Mouse (Mus musculus): Measurements from ENCODE around the gene Tmtc2. TPM values are rescaled to one million over a fixed set of nuclear protein-coding genes. Genes with fewer than 3 reads are reported as not detected.
A peak's percentile ranks its signal among the peaks of the same experiment; 100 is the strongest.

Tmtc2 gene
- polyA plus RNA-seq, 1 experiment from 2014 or later: 0.76 TPM

DNA sequence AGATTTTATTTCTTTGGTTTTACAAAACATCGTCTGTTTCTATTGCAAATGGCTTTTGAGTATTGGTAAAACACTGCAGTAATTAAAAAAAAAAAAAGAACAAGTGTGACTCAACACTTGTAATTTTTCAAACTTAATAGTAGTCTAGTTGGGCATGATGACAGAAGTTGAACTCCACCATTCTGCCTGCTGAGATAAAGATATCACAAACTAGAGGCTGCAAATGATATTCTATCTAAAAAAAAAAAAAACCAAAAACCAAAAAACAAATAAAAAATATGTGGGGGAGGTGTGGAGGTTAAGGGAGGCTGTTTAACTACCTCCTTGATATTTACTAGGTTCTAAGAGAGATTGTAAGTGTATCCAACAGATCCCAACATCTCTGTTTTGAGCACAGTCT, 149.2 kb downstream of the Tmtc2 start:
- no peaks in the 10 kb centered on the region for H3K36me3 ChIP-seq (ENCODE audit: control insufficient read depth, insufficient read depth)
- H3K9me3 ChIP-seq (replicated peaks; ENCODE audit: control insufficient read depth, low read length): no peaks in the 10 kb centered on the region
- no peak overlapping the region for H3K9ac ChIP-seq (ENCODE audit: low read depth, low read length)
- H3K27me3 ChIP-seq (ENCODE audit: control insufficient read depth, insufficient read depth, low read depth, low read length): no peaks in the 10 kb centered on the region
- H3K4me1 ChIP-seq (ENCODE audit: control insufficient read depth, low read depth, low read length): no peaks in the 10 kb centered on the region
- no peak for ATAC-seq (ENCODE audit: low read depth)
- no peak overlapping the region for H3K27ac ChIP-seq (ENCODE audit: low read length)
- H3K4me2 ChIP-seq (ENCODE audit: low read depth, low read length): no peak overlapping the region
- H3K4me3 ChIP-seq (ENCODE audit: low read depth, low read length): no peak overlapping the region
- 46% methylated on average over 1 of the region's 1 CpGs for WGBS (ENCODE audit: insufficient replicate concordance)

DNA sequence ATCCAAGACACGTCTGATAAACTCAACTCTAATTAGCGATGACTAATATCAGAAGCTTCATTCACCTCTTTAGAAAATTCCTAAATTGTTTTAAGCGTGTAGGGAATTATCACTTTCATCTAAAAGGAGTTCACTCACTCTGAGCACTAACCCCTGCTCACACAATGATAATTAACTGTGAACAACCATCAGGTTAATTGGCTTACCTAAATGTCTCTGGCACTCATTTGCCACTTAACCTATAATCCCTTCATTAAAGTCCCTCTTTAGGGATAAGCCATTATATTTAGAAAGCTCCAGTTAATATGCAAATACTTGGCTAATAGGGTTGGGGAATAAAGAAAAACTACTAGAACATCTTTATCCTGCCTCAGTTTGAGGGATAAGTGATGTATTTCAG, 151.1 kb downstream of the Tmtc2 start:
- Histone ChIP-seq H3K36me3 (ENCODE audit: control insufficient read depth, insufficient read depth) (no peaks in the 10 kb centered on the region), H3K9ac (ENCODE audit: low read depth, low read length) (no peak overlapping the region), H3K27ac (ENCODE audit: low read length) (no peak overlapping the region), H3K4me3 (ENCODE audit: low read depth, low read length) (no peak overlapping the region), H3K4me1 (ENCODE audit: control insufficient read depth, low read depth, low read length) (peaks cover 6% of the 10 kb centered on the region), H3K27me3 (ENCODE audit: control insufficient read depth, insufficient read depth, low read depth, low read length) (no peaks in the 10 kb centered on the region), H3K9me3 (replicated peaks; ENCODE audit: control insufficient read depth, low read length) (no peaks in the 10 kb centered on the region), H3K4me2 (ENCODE audit: low read depth, low read length) (no peak overlapping the region)
- ATAC-seq (ENCODE audit: low read depth): no peak
- 77% methylated on average over 3 of the region's 3 CpGs for WGBS (ENCODE audit: insufficient replicate concordance)

DNA sequence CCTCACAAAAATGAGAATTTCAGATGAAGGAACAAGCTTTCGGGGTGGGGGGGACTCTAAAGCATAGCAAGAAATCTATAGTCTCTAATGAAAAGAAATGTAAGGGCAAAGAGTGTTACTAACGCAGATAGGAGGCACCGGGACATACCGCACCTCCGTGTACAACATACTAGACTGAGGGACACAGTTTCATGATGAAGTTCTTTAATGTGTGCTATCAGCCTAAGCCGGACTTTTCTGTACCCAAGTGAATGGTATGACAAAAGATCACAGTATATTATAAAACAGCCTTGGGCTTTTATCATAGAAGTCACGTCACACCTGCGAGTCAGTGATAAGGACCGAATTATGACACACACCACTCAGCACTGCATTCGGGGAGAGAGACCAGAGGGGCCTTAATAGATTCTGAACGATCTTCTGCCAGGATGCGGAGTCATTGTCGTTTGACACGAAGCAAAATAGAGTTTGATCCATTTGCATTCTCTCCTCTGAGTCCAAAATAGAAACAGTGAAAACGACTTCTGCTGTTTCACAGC, 156.3 kb downstream of the Tmtc2 start:
- Histone ChIP-seq H3K9ac (ENCODE audit: low read depth, low read length) (peak overlapping the region; percentile 31; the same call in 1 of the 2 replicates), H3K27ac (ENCODE audit: low read length) (peak overlapping the region; percentile 91), H3K36me3 (ENCODE audit: control insufficient read depth, insufficient read depth) (no peaks in the 10 kb centered on the region), H3K4me3 (ENCODE audit: low read depth, low read length) (peak overlapping the region; percentile 12; the same call in 1 of the 2 replicates), H3K4me1 (ENCODE audit: control insufficient read depth, low read depth, low read length) (peaks cover 24% of the 10 kb centered on the region), H3K9me3 (replicated peaks; ENCODE audit: control insufficient read depth, low read length) (no peaks in the 10 kb centered on the region), H3K4me2 (ENCODE audit: low read depth, low read length) (peak overlapping the region; percentile 56), H3K27me3 (ENCODE audit: control insufficient read depth, insufficient read depth, low read depth, low read length) (no peaks in the 10 kb centered on the region)
- ATAC-seq (ENCODE audit: low read depth): peak; percentile 88
- WGBS (ENCODE audit: insufficient replicate concordance): 36% methylated on average over 15 of the region's 15 CpGs

DNA sequence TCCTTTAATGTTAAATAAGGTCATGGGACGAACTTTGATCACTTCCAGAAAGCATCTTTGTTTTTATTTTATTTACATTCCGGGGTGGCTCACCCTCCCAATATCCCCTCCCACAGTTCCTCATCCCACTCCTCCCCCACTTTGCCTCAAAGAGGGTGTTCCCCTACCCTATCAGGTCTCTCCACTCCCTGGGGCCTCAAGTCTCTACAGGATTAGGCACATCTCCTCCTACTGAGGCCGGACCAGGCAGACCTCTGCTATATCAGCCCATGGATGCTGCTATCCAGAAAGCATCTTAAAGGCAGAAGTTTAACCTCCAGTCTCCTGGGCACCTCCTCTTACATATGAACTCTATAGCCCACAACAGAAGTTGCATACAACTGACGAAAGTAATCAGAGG, 157.7 kb downstream of the Tmtc2 start:
- Histone ChIP-seq H3K27me3 (ENCODE audit: control insufficient read depth, insufficient read depth, low read depth, low read length) (no peaks in the 10 kb centered on the region), H3K9ac (ENCODE audit: low read depth, low read length) (no peak overlapping the region), H3K36me3 (ENCODE audit: control insufficient read depth, insufficient read depth) (no peaks in the 10 kb centered on the region), H3K4me2 (ENCODE audit: low read depth, low read length) (peak overlapping the region; percentile 30), H3K27ac (ENCODE audit: low read length) (peak overlapping the region; percentile 47), H3K4me1 (ENCODE audit: control insufficient read depth, low read depth, low read length) (peaks cover 24% of the 10 kb centered on the region), H3K4me3 (ENCODE audit: low read depth, low read length) (no peak overlapping the region), H3K9me3 (replicated peaks; ENCODE audit: control insufficient read depth, low read length) (no peaks in the 10 kb centered on the region)
- peak; percentile 89 for ATAC-seq (ENCODE audit: low read depth)
- 50% methylated on average over 4 of the region's 4 CpGs for WGBS (ENCODE audit: insufficient replicate concordance)

DNA sequence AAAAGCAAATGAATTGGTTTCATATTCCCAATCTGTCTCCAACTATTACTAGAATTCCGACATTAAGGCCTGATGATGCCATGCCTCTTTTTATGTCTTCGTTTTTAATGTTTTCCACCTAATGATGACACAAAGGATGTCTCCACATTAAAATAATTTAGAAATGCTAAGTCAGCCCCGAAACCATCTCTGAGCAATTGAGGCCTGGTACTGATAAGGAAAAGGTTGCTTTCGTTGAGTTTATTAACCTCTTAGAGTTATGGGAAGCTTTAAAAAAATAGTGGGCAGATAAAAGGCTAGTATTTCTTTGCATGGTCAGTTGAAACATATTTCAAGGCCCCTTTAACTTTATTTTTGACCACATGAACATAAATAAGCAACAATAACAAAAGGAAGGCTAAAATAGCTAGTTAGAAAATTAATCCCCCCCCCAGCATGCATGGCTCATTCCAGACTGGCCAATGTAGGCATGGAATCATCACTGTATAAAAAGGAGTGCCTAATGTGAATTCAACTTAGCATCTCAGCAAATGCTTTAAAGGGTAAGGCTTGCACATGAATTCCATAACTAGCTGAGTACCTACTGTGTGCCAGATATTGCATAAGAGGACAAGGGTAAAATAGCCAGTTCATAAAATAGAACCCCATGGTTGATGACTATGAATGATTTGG, 168.3 kb downstream of the Tmtc2 start:
- no peak overlapping the region for H3K27ac ChIP-seq (ENCODE audit: low read length)
- peak; percentile 56; the same call in 1 of the 2 replicates for ATAC-seq (ENCODE audit: low read depth)

DNA sequence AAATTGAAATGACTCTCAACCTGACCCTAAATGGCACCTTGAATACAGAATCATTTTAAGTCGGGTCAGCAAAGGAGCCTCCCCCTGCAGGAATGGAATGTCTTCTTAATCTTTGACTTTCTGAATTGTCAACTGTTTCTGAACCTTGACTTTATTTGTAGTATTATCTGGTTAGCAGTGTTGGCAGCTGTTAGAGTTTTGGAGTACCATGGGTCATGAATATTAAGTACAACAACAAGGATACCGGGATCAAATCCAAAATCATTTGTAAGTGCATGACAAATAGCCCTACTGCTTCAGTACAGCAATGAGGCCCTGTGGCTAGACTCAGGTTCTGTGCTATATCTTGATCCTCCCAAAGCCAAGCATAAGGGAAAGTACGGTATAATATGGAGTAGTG, 170.3 kb downstream of the Tmtc2 start:
- Histone ChIP-seq H3K9me3 (replicated peaks; ENCODE audit: control insufficient read depth, low read length) (no peaks in the 10 kb centered on the region), H3K4me2 (ENCODE audit: low read depth, low read length) (no peak overlapping the region), H3K36me3 (ENCODE audit: control insufficient read depth, insufficient read depth) (no peaks in the 10 kb centered on the region), H3K9ac (ENCODE audit: low read depth, low read length) (no peak overlapping the region), H3K4me3 (ENCODE audit: low read depth, low read length) (no peak overlapping the region), H3K27ac (ENCODE audit: low read length) (no peak overlapping the region), H3K4me1 (ENCODE audit: control insufficient read depth, low read depth, low read length) (no peaks in the 10 kb centered on the region), H3K27me3 (ENCODE audit: control insufficient read depth, insufficient read depth, low read depth, low read length) (no peaks in the 10 kb centered on the region)
- no peak for ATAC-seq (ENCODE audit: low read depth)
- 74% methylated on average over 3 of the region's 3 CpGs for WGBS (ENCODE audit: insufficient replicate concordance)

More for the DNA sequence above, 168.3 kb downstream of the Tmtc2 start:
- 54% methylated on average over 4 of the region's 4 CpGs for WGBS (ENCODE audit: insufficient replicate concordance)
- H3K4me1 ChIP-seq (ENCODE audit: control insufficient read depth, low read depth, low read length): no peaks in the 10 kb centered on the region
- H3K9me3 ChIP-seq (replicated peaks; ENCODE audit: control insufficient read depth, low read length): no peaks in the 10 kb centered on the region
- no peaks in the 10 kb centered on the region for H3K27me3 ChIP-seq (ENCODE audit: control insufficient read depth, insufficient read depth, low read depth, low read length)
- H3K4me2 ChIP-seq (ENCODE audit: low read depth, low read length): no peak overlapping the region
- no peak overlapping the region for H3K4me3 ChIP-seq (ENCODE audit: low read depth, low read length)
- H3K36me3 ChIP-seq (ENCODE audit: control insufficient read depth, insufficient read depth): no peaks in the 10 kb centered on the region
- H3K9ac ChIP-seq (ENCODE audit: low read depth, low read length): no peak overlapping the region

DNA sequence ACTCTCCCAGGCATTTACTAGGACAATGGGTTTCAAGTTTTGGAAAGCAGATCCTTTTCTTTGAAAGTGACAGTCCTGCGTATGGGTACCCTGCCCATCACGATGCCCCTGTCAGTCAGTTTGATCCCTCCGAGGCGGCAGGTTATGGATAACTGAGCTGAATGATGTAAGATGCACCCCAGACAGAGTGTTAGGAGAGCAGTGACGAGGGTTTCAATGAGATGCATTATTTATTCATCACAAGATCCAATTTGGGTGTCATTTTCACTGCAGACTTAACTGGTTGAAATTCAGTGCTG, 171.8 kb downstream of the Tmtc2 start:
- H3K27me3 ChIP-seq (ENCODE audit: control insufficient read depth, insufficient read depth, low read depth, low read length): no peaks in the 10 kb centered on the region
- H3K27ac ChIP-seq (ENCODE audit: low read length): no peak overlapping the region
- no peak for ATAC-seq (ENCODE audit: low read depth)

DNA sequence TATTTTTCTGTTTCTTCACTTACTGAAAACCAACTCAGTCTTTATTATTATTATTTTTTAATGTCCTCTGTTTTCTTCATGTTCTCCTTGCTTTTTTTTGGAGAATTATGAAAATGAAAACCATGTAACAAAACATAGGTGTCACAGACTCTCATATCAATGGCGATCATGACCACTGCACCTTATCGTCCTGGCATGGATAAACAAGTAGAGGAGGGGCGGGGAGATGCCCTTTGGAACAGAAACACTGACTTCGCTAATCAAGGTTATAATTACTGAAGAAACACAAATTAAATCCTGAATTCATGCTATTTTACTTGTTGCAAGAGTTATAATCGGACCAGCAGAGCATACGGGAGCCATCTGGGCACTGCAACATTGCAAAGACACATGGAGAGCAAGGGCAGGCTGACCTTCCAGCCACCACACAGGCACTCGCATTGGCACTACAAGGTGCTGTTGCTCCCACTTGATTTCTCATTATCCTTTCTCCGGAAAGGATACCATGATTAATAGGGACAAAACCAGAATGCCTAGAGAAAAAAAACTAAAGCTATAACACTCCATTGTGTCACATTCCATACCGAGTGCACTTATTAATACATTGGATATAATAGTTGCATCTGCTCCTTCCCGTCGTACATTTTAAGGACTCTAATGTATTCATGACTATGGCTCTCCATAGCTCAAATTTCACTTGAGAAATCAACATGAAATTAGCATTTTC, 172.3 kb downstream of the Tmtc2 start:
- no peak overlapping the region for H3K27ac ChIP-seq (ENCODE audit: low read length)
- WGBS (ENCODE audit: insufficient replicate concordance): 75% methylated on average over 11 of the region's 11 CpGs
- H3K9ac ChIP-seq (ENCODE audit: low read depth, low read length): no peak overlapping the region
- no peaks in the 10 kb centered on the region for H3K36me3 ChIP-seq (ENCODE audit: control insufficient read depth, insufficient read depth)
- no peak overlapping the region for H3K4me3 ChIP-seq (ENCODE audit: low read depth, low read length)
- H3K4me1 ChIP-seq (ENCODE audit: control insufficient read depth, low read depth, low read length): no peaks in the 10 kb centered on the region
- ATAC-seq (ENCODE audit: low read depth): no peak
- no peaks in the 10 kb centered on the region for H3K27me3 ChIP-seq (ENCODE audit: control insufficient read depth, insufficient read depth, low read depth, low read length)
- no peaks in the 10 kb centered on the region for H3K9me3 ChIP-seq (replicated peaks; ENCODE audit: control insufficient read depth, low read length)
- H3K4me2 ChIP-seq (ENCODE audit: low read depth, low read length): no peak overlapping the region

More for the DNA sequence above, 171.8 kb downstream of the Tmtc2 start:
- no peak overlapping the region for H3K9ac ChIP-seq (ENCODE audit: low read depth, low read length)
- WGBS (ENCODE audit: insufficient replicate concordance): 79% methylated on average over 5 of the region's 5 CpGs
- H3K36me3 ChIP-seq (ENCODE audit: control insufficient read depth, insufficient read depth): no peaks in the 10 kb centered on the region
- no peak overlapping the region for H3K4me3 ChIP-seq (ENCODE audit: low read depth, low read length)
- H3K4me1 ChIP-seq (ENCODE audit: control insufficient read depth, low read depth, low read length): no peaks in the 10 kb centered on the region
- no peaks in the 10 kb centered on the region for H3K9me3 ChIP-seq (replicated peaks; ENCODE audit: control insufficient read depth, low read length)
- H3K4me2 ChIP-seq (ENCODE audit: low read depth, low read length): no peak overlapping the region

DNA sequence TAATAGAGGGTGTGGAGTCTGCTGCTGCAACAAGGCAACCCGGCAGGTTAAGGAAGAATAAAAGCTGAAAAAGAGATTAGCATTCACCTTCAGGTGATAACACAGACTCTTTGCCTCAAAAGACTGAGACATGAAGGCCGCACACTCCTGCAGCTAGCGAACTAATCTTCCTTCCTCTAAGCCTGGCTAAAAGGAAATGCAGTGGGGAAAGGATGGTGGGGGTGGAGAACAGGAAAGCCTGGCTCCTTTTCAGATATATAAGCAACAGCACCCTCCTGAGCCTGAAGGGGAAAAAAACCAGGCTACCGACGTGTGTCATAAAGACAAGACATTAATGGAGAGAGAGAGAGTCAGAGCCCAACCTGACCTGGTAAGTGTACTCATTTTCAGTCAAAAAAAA, 174.9 kb downstream of the Tmtc2 start:
- no peak for ATAC-seq (ENCODE audit: low read depth)
- H3K27ac ChIP-seq (ENCODE audit: low read length): no peak overlapping the region
- 18% methylated on average over 5 of the region's 5 CpGs for WGBS (ENCODE audit: insufficient replicate concordance)
- no peaks in the 10 kb centered on the region for H3K36me3 ChIP-seq (ENCODE audit: control insufficient read depth, insufficient read depth)
- no peak overlapping the region for H3K9ac ChIP-seq (ENCODE audit: low read depth, low read length)
- H3K4me2 ChIP-seq (ENCODE audit: low read depth, low read length): no peak overlapping the region
- no peaks in the 10 kb centered on the region for H3K9me3 ChIP-seq (replicated peaks; ENCODE audit: control insufficient read depth, low read length)
- H3K27me3 ChIP-seq (ENCODE audit: control insufficient read depth, insufficient read depth, low read depth, low read length): no peaks in the 10 kb centered on the region
- no peak overlapping the region for H3K4me3 ChIP-seq (ENCODE audit: low read depth, low read length)
- no peaks in the 10 kb centered on the region for H3K4me1 ChIP-seq (ENCODE audit: control insufficient read depth, low read depth, low read length)
